Mouse (Mus musculus) hindbrain, embryonic 14.5 days (tissue): Measurements from ENCODE around the gene Rtn1. TPM values are rescaled to one million over a fixed set of nuclear protein-coding genes. Genes with fewer than 3 reads are reported as not detected.

ENCODE experiments used
- ATAC-seq: fragments of 200-750 bp; cut with Nextera tagmentation; 2 replicates; pipeline ENCODE4 v1.8.0; 2017; ENCODE audit warnings: moderate number of reproducible peaks, mild to moderate bottlenecking, moderate TSS enrichment, moderate library complexity; ENCODE audit not compliant: low FRiP score
- DNase-seq: peaks from one replicate; pipeline ENCODE4 v3.0.0-alpha.2; 2015; ENCODE audit warnings: low spot score
- H3K27ac ChIP-seq: fragments of 300-500 bp; sonication (generic); 2 replicates; pipeline ENCODE4 v1.5.1; 2014; ENCODE audit warnings: mild to moderate bottlenecking, moderate library complexity
- H3K27me3 ChIP-seq: fragments of 300-500 bp; sonication (generic); 2 replicates; pipeline ENCODE4 v1.6.1; 2014; ENCODE audit warnings: mild to moderate bottlenecking, low read length, mixed read lengths; ENCODE audit not compliant: control insufficient read depth, insufficient read depth
- H3K36me3 ChIP-seq: fragments of 300-500 bp; sonication (generic); replicated peaks from 2 replicates; pipeline ENCODE4 v1.6.1; 2014; ENCODE audit not compliant: control insufficient read depth, insufficient read depth
- H3K4me1 ChIP-seq: fragments of 300-500 bp; sonication (generic); replicated peaks from 2 replicates; pipeline ENCODE4 v1.6.1; 2014; ENCODE audit warnings: antibody characterized with exemption, low read length, mixed read lengths; ENCODE audit not compliant: control insufficient read depth, insufficient read depth
- H3K4me2 ChIP-seq: fragments of 300-500 bp; sonication (generic); replicated peaks from 2 replicates; pipeline ENCODE4 v1.6.1; 2014; ENCODE audit warnings: mild to moderate bottlenecking, moderate library complexity
- H3K4me3 ChIP-seq: fragments of 300-500 bp; sonication (generic); replicated peaks from 2 replicates; pipeline ENCODE4 v1.5.1; 2014; ENCODE audit warnings: mild to moderate bottlenecking, low read length
- H3K9ac ChIP-seq: fragments of 300-500 bp; sonication (generic); 2 replicates; pipeline ENCODE4 v1.6.1; 2014
- H3K9me3 ChIP-seq: fragments of 300-500 bp; sonication (generic); 2 replicates; pipeline ENCODE4 v1.6.1; 2016; ENCODE audit warnings: low read length; ENCODE audit not compliant: control insufficient read depth
- WGBS: fragments of 180-500 bp; shearing (Covaris S2); extraction: QIAGEN DNeasy Blood & Tissue Kit; methylation state at CpG from one replicate; pipeline ENCODE4 v1.1.7; 2014; 5-methylcytosine and 5-hydroxymethylcytosine counted together
- polyA plus RNA-seq: library from polyadenylated mRNA; unstranded; fragments of >200 nt; fragmentation: Nextera tagmentation; extraction: Ambion mirVana; gene quantifications from 2 replicates; pipeline ENCODE4 v1.2.1, GENCODE M21; 2014

The Rtn1 gene
- polyA plus RNA-seq, 1 experiment from 2014 or later = 2,853 TPM

DNA sequence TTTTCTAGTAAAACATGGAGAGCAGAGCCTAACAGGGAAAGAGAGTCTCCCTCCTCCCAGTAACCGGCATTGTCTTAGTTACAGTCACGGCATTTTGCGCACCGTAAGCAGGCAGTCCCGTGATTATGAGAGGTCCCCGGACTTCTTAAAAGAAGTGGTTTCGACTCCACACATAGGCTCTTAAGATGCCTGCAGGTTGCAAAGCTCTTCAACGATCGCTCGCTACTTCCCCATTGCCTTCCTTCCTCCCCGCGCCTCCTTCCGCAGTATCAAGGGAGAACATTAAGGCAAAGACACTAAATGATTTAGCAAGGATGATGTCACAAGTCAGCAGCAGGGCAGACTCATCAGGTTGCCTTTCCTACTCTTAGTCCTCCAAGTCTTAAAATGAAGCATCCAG, 72.8 kb downstream of the Rtn1 start:
- Histone ChIP-seq H3K27me3 (no peaks in the 10 kb centered on the region), H3K9ac (no peak overlapping the region), H3K9me3 (no peaks in the 10 kb centered on the region), H3K27ac (no peak overlapping the region), H3K36me3 (no peaks in the 10 kb centered on the region), H3K4me3 (no peak overlapping the region), H3K4me1 (peaks cover 6% of the 10 kb centered on the region; the same call in 1 of the 2 replicates), H3K4me2 (no peak overlapping the region)
- 91% methylated on average over 13 of the region's 13 CpGs for WGBS
- ATAC-seq = no peak
- no peak for DNase-seq

DNA sequence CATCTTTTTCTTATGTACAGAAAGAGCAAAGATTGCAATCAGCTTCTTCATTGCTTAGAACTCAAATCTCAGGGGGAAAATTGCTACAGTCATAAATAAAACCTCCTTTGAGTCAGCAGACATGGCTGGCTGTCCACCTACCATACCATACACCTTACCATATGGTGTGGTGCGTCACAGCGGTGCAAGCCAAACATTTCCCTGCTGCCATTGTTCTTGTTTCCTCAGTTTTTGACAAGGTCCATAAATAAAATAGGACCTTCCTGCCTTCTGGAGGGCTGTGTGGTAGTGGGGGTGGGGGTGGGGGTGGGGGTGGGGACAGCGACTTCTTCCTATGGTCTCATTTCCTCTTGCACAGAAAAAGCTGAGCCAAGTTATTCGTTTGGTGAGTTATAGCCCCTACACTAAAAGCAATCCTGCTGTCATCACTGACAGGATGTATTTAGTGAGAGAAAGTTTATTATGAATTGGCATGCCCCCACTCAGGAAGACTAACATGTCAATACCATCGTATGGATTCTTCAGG, 76.3 kb downstream of the Rtn1 start:
- no peak for DNase-seq
- H3K27ac ChIP-seq = 0 out of 2 replicates have a peak overlapping the region, but pooled peaks have one; percentile 11
- whole genome bisulfite sequencing = 83% methylated on average over 5 of the region's 5 CpGs

DNA sequence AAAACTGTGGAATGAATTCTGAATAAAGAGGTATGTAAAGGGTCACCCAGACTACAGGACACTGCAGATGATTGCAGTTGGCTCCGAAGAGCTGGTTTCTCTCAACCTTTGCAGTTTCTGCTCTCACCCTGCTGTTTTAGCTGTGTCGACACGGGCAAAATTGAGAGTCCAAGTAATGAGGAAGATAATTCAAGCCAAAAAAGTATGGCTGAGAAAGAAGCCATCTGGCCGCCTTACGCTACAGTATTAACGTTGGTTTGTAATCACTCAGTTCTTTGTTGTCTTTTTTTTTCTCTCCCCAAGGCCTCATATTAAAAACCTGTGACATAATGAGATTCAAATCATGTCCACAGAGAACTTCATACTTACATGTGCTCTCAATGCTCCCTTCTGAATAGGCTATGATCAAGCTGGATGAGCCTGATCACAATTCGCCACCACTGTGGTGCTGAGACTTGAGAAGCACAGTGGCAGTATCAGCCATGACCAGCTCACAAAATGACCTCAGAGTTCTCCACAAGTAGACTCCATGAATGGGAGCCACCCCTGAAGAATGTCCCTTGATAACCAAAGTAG, 76.9 kb downstream of the Rtn1 start:
- Histone ChIP-seq H3K9me3 (no peaks in the 10 kb centered on the region), H3K4me2 (no peak overlapping the region), H3K9ac (no peak overlapping the region), H3K4me3 (no peak overlapping the region), H3K27me3 (no peaks in the 10 kb centered on the region), H3K36me3 (no peaks in the 10 kb centered on the region), H3K27ac (0 out of 2 replicates have a peak overlapping the region, but pooled peaks have one; percentile 11), H3K4me1 (peaks cover 6% of the 10 kb centered on the region; the same call in 1 of the 2 replicates)
- 52% methylated on average over 7 of the region's 7 CpGs for WGBS
- no peak for ATAC-seq
- DNase-seq = no peak

More for the DNA sequence above, 76.3 kb downstream of the Rtn1 start:
- Histone ChIP-seq H3K9ac (no peak overlapping the region), H3K4me3 (no peak overlapping the region), H3K36me3 (no peaks in the 10 kb centered on the region), H3K9me3 (no peaks in the 10 kb centered on the region), H3K4me1 (peaks cover 6% of the 10 kb centered on the region; the same call in 1 of the 2 replicates), H3K4me2 (no peak overlapping the region), H3K27me3 (no peaks in the 10 kb centered on the region)
- no peak for ATAC-seq

DNA sequence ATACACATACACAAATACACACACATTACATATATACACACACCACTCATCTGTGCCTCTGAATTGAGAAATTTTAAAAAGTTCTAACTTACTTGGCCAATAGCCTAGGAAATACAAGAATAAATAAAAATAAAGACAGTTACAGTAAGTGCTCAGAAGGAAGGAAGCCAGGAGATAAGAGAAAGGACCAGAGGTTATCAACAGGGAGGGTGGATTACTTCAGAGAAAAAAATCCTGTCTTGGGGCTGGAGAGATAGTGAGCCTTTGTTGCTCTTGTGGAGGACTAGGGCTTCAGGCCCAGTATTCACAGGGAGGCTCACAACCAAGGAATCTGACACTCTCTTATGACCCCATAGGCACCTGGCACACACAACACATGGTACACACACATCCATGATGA, 82.8 kb downstream of the Rtn1 start:
- DNase-seq (no peak), ATAC-seq (no peak)
- Histone ChIP-seq H3K36me3 (no peaks in the 10 kb centered on the region), H3K4me1 (no peaks in the 10 kb centered on the region), H3K9ac (no peak overlapping the region), H3K4me2 (no peak overlapping the region), H3K9me3 (no peaks in the 10 kb centered on the region), H3K4me3 (no peak overlapping the region), H3K27ac (no peak overlapping the region), H3K27me3 (no peaks in the 10 kb centered on the region)

DNA sequence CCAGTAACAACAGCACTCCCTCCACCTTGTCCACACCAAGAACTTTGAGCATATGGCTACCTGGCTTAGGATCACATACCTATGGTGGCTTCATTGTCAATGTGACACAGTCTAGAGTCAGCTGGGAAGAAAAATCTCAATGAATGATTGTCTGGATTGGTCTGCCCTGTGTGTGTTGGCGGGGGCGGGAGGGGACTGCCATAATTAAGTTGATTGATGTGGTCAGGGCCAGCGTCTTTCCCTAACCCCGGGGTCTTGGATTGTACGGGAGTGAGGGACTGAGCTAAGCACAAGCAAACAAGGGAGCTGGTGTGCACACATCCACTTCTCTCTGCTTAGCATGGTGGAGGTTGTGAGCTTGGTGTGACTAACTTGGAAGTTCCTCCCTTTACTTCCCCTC, 83.8 kb downstream of the Rtn1 start:
- ATAC-seq = no peak
- WGBS = 32% methylated on average over 5 of the region's 5 CpGs
- DNase-seq = no peak

DNA sequence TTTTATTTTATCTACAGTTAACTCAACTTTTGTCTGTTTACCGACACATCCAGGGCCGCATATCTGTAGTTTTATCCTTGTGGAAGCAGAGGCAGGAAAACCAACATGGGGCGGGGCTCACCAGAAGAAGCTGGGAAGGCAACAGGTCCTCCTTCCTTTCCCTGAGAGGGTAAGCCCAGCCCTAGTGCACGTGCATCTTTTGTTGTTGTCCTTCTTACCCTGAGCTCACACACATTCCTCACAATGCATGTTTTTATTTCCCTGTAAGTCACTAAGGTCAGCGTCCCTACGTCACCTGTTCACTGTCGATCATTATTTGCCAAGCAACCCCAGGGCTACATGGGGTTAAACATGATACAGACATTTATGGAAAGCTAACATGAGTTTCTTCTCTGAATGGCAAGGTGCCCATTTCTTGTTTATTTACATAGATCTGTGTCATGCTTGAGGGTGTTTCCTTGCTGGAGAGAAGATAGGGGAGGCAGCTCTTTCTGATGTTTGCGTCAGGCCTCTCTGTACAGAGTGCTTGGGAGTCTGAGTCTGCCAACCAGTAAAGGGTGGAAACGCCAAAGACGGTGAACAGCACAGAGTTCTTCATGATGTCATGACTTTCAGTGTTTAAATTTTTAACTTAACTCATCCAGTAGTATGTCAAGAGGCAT, 84.5 kb downstream of the Rtn1 start:
- WGBS = 79% methylated on average over 10 of the region's 10 CpGs
- no peak for ATAC-seq
- H3K9me3 ChIP-seq = no peaks in the 10 kb centered on the region

More for the DNA sequence above, 83.8 kb downstream of the Rtn1 start:
- Histone ChIP-seq H3K9ac (no peak overlapping the region), H3K4me3 (no peak overlapping the region), H3K4me1 (no peaks in the 10 kb centered on the region), H3K27ac (no peak overlapping the region), H3K4me2 (no peak overlapping the region), H3K36me3 (no peaks in the 10 kb centered on the region), H3K27me3 (no peaks in the 10 kb centered on the region), H3K9me3 (no peaks in the 10 kb centered on the region)

DNA sequence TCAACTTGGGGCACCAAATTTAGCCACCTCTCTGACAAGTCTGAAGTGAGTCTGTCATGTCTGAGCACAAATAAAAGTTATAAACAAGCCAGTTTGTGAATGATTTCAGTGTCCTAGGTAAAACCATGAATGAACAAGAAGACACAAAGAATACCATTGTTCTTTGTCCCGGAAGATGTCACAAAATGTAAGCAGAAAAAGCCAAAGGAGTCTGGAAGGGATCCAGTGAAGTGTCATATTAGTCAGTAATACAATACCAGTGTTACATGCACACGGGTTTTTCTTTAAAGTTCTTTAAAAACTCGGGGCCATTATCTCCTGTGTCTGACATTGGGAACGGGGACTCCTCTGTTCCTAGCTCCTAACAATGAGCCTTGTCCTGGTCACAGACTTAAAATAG, 85.1 kb downstream of the Rtn1 start:
- H3K9me3 ChIP-seq = no peaks in the 10 kb centered on the region
- DNase-seq (no peak), ATAC-seq (no peak)
- H3K27me3 ChIP-seq = no peaks in the 10 kb centered on the region
- no peak overlapping the region for H3K9ac ChIP-seq
- no peaks in the 10 kb centered on the region for H3K36me3 ChIP-seq
- no peaks in the 10 kb centered on the region for H3K4me1 ChIP-seq
- no peak overlapping the region for H3K27ac ChIP-seq
- H3K4me3 ChIP-seq = no peak overlapping the region
- WGBS = 47% methylated on average over 4 of the region's 4 CpGs
- no peak overlapping the region for H3K4me2 ChIP-seq

More for the DNA sequence above, 84.5 kb downstream of the Rtn1 start:
- H3K4me1 ChIP-seq = no peaks in the 10 kb centered on the region
- no peak overlapping the region for H3K4me2 ChIP-seq
- no peak overlapping the region for H3K9ac ChIP-seq
- no peak for DNase-seq
- H3K27me3 ChIP-seq = no peaks in the 10 kb centered on the region
- H3K4me3 ChIP-seq = no peak overlapping the region
- no peaks in the 10 kb centered on the region for H3K36me3 ChIP-seq
- no peak overlapping the region for H3K27ac ChIP-seq

DNA sequence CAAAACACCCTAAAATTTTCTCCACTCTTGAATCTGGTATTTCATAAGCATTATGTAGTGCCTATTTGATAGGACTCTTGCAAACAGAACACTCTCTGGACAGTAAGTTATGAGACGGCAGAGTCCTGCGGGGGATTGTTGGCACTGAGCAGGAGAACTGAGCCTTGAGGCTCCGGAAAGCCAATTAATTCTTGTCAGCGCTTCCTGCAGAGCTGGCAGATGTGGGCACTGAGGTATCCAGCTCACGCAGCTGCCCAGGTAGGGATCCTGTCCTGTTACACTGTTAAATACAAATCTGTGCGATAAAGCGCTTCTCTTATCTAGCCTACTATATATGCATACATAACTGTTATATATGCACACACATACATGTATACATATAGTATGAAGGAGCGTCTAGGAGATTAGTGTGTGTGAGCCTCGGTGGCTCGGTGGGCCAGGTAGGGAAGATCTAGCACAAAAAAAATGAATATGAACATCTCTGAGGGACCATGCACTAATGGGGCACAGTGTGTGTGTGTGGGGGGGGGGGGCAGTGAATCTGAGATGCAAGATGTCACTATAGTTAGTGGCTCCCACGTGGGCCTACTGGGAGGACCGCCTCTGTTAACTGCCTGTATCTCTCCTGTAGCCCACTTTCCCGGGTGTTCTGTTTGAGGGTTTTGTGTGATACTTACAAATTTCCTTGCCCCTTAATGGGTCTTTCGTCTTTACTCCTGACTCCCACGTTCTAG, 93.0 kb downstream of the Rtn1 start:
- DNase-seq = peak; percentile 61
- no peaks in the 10 kb centered on the region for H3K36me3 ChIP-seq
- H3K27ac ChIP-seq = peak overlapping the region; percentile 57
- no peaks in the 10 kb centered on the region for H3K9me3 ChIP-seq
- ATAC-seq = peak; percentile 64; the same call in 1 of the 2 replicates
- H3K4me3 ChIP-seq = no peak overlapping the region
- no peak overlapping the region for H3K4me2 ChIP-seq
- H3K27me3 ChIP-seq = no peaks in the 10 kb centered on the region
- peaks cover 10% of the 10 kb centered on the region; the same call in 1 of the 2 replicates for H3K4me1 ChIP-seq
- no peak overlapping the region for H3K9ac ChIP-seq
- 53% methylated on average over 15 of the region's 15 CpGs for WGBS

DNA sequence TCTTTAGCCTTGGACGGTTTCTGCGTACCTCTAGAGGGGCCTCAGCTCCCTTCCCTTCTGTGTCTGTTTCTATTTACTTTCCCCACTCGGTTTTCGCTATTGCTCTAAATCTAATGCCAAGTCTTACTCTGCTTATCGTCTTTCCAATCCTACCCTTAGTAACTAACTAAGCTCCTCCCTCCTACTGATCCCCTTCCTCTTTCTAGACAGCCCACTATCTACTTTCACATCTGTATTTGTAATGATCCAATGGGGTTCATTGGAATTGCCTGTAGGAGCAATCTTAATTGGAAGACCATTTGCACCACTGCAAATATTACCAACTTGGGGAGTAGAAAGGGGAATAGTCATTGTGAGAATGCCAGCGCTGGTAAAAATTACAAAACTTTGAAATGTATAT, 98.0 kb downstream of the Rtn1 start:
- Histone ChIP-seq H3K4me3 (no peak overlapping the region), H3K27ac (no peak overlapping the region), H3K9me3 (no peaks in the 10 kb centered on the region), H3K36me3 (no peaks in the 10 kb centered on the region), H3K27me3 (no peaks in the 10 kb centered on the region), H3K4me1 (peaks cover 5% of the 10 kb centered on the region; the same call in 1 of the 2 replicates), H3K9ac (no peak overlapping the region), H3K4me2 (no peak overlapping the region)
- no peak for ATAC-seq
- no peak for DNase-seq
- WGBS = 90% methylated on average over 6 of the region's 6 CpGs
